Mouse (Mus musculus) megakaryocyte, embryonic 14.5 days (primary cell): ENCODE data around the gene Plekhg2.
A peak's percentile ranks its signal among the peaks of the same experiment; 100 is the strongest.

ENCODE experiments used
- FLI1 ChIP-seq: IDR thresholded peaks from 2 replicates; pipeline ENCODE4 v1.6.1; 2012; ENCODE audit warnings: low read length, inconsistent platforms, mixed read lengths
- GATA1 ChIP-seq: IDR thresholded peaks from 3 replicates; pipeline ENCODE4 v1.6.1; 2012; ENCODE audit warnings: mixed read lengths, low read length, inconsistent platforms, borderline replicate concordance

DNA sequence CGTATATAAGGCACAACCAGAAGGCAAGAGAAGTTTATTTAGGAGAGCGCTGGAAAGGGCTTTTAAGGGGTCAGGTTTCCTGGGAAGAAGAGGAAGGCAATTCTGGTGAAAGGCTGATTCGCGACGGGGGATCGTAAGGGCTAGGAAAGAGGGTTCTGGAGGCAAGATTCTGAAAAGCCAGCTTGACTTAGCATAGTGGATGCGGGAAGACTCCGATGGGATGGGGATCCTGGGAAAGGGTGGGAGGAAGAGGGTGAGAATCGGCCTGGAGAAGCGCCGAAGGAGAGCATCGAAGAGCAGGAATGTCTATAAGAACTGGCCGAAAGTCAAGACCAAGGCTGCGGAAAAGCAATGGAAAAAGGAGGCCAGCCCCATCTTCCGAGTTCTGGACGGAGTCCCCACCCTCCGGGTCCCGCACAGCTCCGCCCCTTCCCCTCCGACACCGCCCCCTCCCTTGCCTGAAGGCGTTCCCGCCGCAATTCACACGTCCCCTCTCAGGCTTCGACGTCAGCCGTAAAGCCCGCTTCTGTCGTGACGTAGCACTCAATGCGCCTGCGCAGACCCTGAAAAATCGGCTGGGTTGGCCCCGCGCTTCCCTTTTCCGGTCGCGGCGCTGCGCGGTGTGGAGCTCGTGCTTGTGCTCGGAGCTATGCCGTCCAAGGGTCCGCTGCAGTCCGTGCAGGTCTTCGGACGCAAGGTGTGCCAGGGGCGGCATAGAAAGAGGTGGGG lies 22.1 kb downstream of the Plekhg2 start, which contains the start of gene Rps16:
- no peak for TF ChIP-seq GATA1
- TF ChIP-seq FLI1, result peak; percentile 56; the same call in 1 of the 2 replicates
